ENCODE assay signal across 10 mouse cellular contexts in the genomic region with DNA sequence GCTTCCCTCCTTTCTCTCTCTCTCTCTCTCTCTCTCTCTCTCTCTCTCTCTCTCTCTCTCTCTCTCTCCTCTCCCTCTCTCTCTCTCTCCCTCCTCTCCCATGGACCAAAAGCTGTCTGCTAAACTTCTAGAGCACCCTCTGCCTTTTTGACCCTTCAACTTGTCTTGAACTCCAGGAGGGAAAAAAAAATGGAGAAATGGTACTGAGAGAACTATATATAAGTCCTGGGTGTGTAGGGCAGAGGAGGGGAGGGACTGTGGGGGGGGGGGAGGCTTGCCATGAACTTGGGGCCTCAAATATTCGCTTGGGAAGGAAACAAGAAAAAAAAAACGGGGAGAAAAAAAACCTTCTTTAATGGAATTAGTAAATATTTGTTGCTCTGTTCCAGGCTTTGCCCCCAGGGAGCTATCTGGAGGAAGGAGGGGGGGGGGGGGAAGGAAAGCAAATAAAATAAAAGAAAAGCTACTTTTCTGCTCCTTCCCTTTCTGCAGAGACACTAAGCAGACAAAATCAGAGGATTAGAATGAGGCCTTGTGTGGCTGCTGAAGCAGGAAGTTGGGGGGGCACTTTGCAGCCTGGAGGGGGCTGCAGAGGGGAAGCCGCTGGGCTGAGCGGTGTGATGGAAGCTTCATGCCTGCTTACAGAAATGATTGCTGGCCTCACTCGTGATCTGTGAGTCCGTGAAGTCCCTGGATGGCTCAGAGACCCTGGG.
A peak's percentile ranks its signal among the peaks of the same experiment; 100 is the strongest.
DNase-seq lines count a peak whose midpoint lies in the region; ATAC-seq and TF ChIP-seq lines count a peak whose summit lies in the region.
"Had no signal": no experiment of that assay in that cellular context is flagged by ENCODE, and none has a peak within 500 bp of the region (broad histone marks: within the 10 kb centered on the region; RNA-seq: fewer than 3 reads in every experiment).

No protein-coding gene starts in this region.

- 0 out of 2 replicates have a peak, but pooled peaks cover 3% of the 10 kb centered on the region for H3K9me3 ChIP-seq in intestine, embryonic 16.5 days (ENCODE audit: control insufficient read depth, low read length)
- H3K9me3 ChIP-seq: limb, embryonic 15.5 days had no signal

- H3K27me3 ChIP-seq in intestine, embryonic 16.5 days (replicated peaks; ENCODE audit: control insufficient read depth, insufficient read depth, low read length), result no peaks in the 10 kb centered on the region
- H3K27me3 ChIP-seq: limb, embryonic 15.5 days had no signal

- H3K27ac ChIP-seq in gastrocnemius, adult 2 months, result peak overlapping the region; percentile 63
- H3K27ac ChIP-seq in intestine, embryonic 16.5 days (ENCODE audit: low read length), result peak overlapping the region; percentile 62
- H3K27ac ChIP-seq: limb, embryonic 15.5 days had no signal

- peaks cover 25% of the 10 kb centered on the region for H3K4me1 ChIP-seq in intestine, embryonic 16.5 days (ENCODE audit: control insufficient read depth, insufficient read depth, low read length)

- DNase-seq in gastrocnemius, adult 2 months, result no peak
- DNase-seq in gastrocnemius, adult 18-20 months (ENCODE audit: low spot score), result no peak
- DNase-seq in brain, embryonic 14.5 days (ENCODE audit: low read depth), result peak; percentile 45
- DNase-seq in naive thymus-derived CD4-positive, alpha-beta T cell, adult 2 months (ENCODE audit: low read depth), result peak; percentile 6
- DNase-seq in layer of hippocampus, postnatal 25 days (ENCODE audit: extremely low spot score in 1 of 2, low spot score in 1 of 2), result no peak
- DNase-seq in layer of hippocampus, postnatal 14 days (ENCODE audit: low spot score in 2 of 2), result no peak
- DNase-seq in ovary, adult 18-20 months (ENCODE audit: low spot score), result no peak
- DNase-seq: B cell, adult 2 months had no signal

- H3K4me3 ChIP-seq in gastrocnemius, adult 2 months, result no peak overlapping the region
- H3K4me3 ChIP-seq in intestine, embryonic 16.5 days (ENCODE audit: low read length), result no peak overlapping the region
- H3K4me3 ChIP-seq: limb, embryonic 15.5 days had no signal

- WGBS in intestine, embryonic 16.5 days, result 20% methylated on average over 6 of the region's 6 CpGs

- no peak for TF ChIP-seq CTCF in gastrocnemius, adult 2 months (IDR thresholded peaks at IDR 0.05)
- no peak for TF ChIP-seq CTCF in brain, embryonic 14.5 days (IDR thresholded peaks at IDR 0.05; ENCODE audit: borderline replicate concordance, extremely low read depth, insufficient read depth, insufficient read length)

- TF ChIP-seq POLR2A in brain, embryonic 14.5 days (IDR thresholded peaks at IDR 0.05; ENCODE audit: borderline replicate concordance, extremely low read depth, insufficient read depth, insufficient read length, poor library complexity, severe bottlenecking), result no peak

- intact Hi-C loops in gastrocnemius, adult 2 months (cut with DNase I), result no loop called here

- no peak overlapping the region for H3K4me2 ChIP-seq in intestine, embryonic 16.5 days (ENCODE audit: low read depth, low read length)
- H3K4me2 ChIP-seq: limb, embryonic 15.5 days had no signal

- no peaks in the 10 kb centered on the region for H3K36me3 ChIP-seq in intestine, embryonic 16.5 days (ENCODE audit: control insufficient read depth, insufficient read depth, low read length)
- H3K36me3 ChIP-seq: limb, embryonic 15.5 days had no signal

- peak overlapping the region; percentile 15; the same call in 1 of the 2 replicates for H3K9ac ChIP-seq in intestine, embryonic 16.5 days (ENCODE audit: low read depth, low read length)
- H3K9ac ChIP-seq: limb, embryonic 15.5 days had no signal

- peak; percentile 59 for ATAC-seq in intestine, embryonic 16.5 days

Comparison
In these comparisons a context has a peak if more than half of its experiments do, and no peak if none do; other contexts are left out.
1. DNase-seq: peak in brain, embryonic 14.5 days (single experiment) and naive thymus-derived CD4-positive, alpha-beta T cell, adult 2 months (single experiment); none in gastrocnemius, adult 2 months (single experiment), gastrocnemius, adult 18-20 months (single experiment), layer of hippocampus, postnatal 25 days (0 of 2), layer of hippocampus, postnatal 14 days (0 of 2) and ovary, adult 18-20 months (single experiment).